Mouse (Mus musculus) neural tube, embryonic 13.5 days (tissue): ENCODE measurements around the gene 3830403N18Rik. TPM values are rescaled to one million over a fixed set of nuclear protein-coding genes. Genes with fewer than 3 reads are reported as not detected.
"Not testable (repeated sequence)": the region's sequence is repeated elsewhere in the genome, so short reads cannot be mapped to it uniquely, and the experiment has no call there.

Experiments
- ATAC-seq: fragments of 200-750 bp; cut with Nextera tagmentation; 2 replicates; pipeline ENCODE4 v1.8.0; 2017; ENCODE audit warnings: low read depth, mild to moderate bottlenecking, moderate TSS enrichment, moderate library complexity
- H3K27ac ChIP-seq: fragments of 300-500 bp; sonication (generic); replicated peaks from 2 replicates; pipeline ENCODE4 v1.5.1; 2015; ENCODE audit warnings: moderate library complexity, mild to moderate bottlenecking, inconsistent platforms
- H3K27me3 ChIP-seq: fragments of 300-500 bp; sonication (generic); 2 replicates; pipeline ENCODE4 v1.6.1; 2015; ENCODE audit warnings: mild to moderate bottlenecking, inconsistent platforms
- H3K36me3 ChIP-seq: fragments of 300-500 bp; sonication (generic); 2 replicates; pipeline ENCODE4 v1.6.1; 2015; ENCODE audit warnings: mild to moderate bottlenecking, inconsistent platforms
- H3K4me1 ChIP-seq: fragments of 300-500 bp; sonication (generic); replicated peaks from 2 replicates; pipeline ENCODE4 v1.6.1; 2015; ENCODE audit warnings: inconsistent platforms
- H3K4me2 ChIP-seq: fragments of 300-500 bp; sonication (generic); 2 replicates; pipeline ENCODE4 v1.6.1; 2015; ENCODE audit warnings: inconsistent platforms, mild to moderate bottlenecking, moderate library complexity
- H3K4me3 ChIP-seq: fragments of 300-500 bp; sonication (generic); 2 replicates; pipeline ENCODE4 v1.5.1; 2015; ENCODE audit warnings: mild to moderate bottlenecking, inconsistent platforms
- H3K9ac ChIP-seq: fragments of 300-500 bp; sonication (generic); 2 replicates; pipeline ENCODE4 v1.6.1; 2015; ENCODE audit warnings: moderate library complexity, mild to moderate bottlenecking, inconsistent platforms
- H3K9me3 ChIP-seq: fragments of 300-500 bp; sonication (generic); 2 replicates; pipeline ENCODE4 v1.6.1; 2016; ENCODE audit warnings: inconsistent platforms
- WGBS: fragments of 180-500 bp; shearing (Covaris S2); methylation state at CpG from one replicate; pipeline ENCODE4 v1.1.7; 2015; 5-methylcytosine and 5-hydroxymethylcytosine counted together
- polyA plus RNA-seq: library from polyadenylated mRNA; unstranded; fragments of >200 nt; fragmentation: Nextera tagmentation; extraction: Ambion mirVana; gene quantifications from 2 replicates; pipeline ENCODE4 v1.2.1, GENCODE M21; 2015

The 3830403N18Rik gene
- 0.69 TPM in 1 of 2 replicates, not detected in the other for polyA plus RNA-seq

- H3K4me1 ChIP-seq, H3K27ac ChIP-seq, H3K4me3 ChIP-seq, H3K9ac ChIP-seq, H3K36me3 ChIP-seq, H3K9me3 ChIP-seq, H3K27me3 ChIP-seq, H3K4me2 ChIP-seq, ATAC-seq: not testable (repeated sequence)
- WGBS: 89% methylated on average over 10 of the region's 15 CpGs
These were observed at the start of gene 3830403N18Rik for GRCm38 (mm10) chrX:56136336-56136909. 3830403N18Rik (plus strand) TSS chrX:56136572.

GRCm38 (mm10) chrX:56151396-56151795 lies 15.0 kb downstream of the 3830403N18Rik start:
- H3K4me2 ChIP-seq: no peak overlapping the region
- H3K27ac ChIP-seq: no peak overlapping the region
- H3K4me3 ChIP-seq: no peak overlapping the region
- ATAC-seq: peak; percentile 56; the same call in 1 of the 2 replicates
- no peaks in the 10 kb centered on the region for H3K4me1 ChIP-seq
- 90% methylated on average over 2 of the region's 2 CpGs for WGBS
- H3K27me3 ChIP-seq: no peaks in the 10 kb centered on the region
- H3K9ac ChIP-seq: no peak overlapping the region
- H3K9me3 ChIP-seq: no peaks in the 10 kb centered on the region
- H3K36me3 ChIP-seq: no peaks in the 10 kb centered on the region

GRCm38 (mm10) chrX:56186449-56186848 lies 50.1 kb downstream of the 3830403N18Rik start:
- no CpG with 5 or more reads among the region's 1 CpGs for WGBS
- not testable (repeated sequence) for H3K36me3 ChIP-seq, ATAC-seq, H3K4me3 ChIP-seq, H3K27me3 ChIP-seq, H3K4me1 ChIP-seq, H3K27ac ChIP-seq, H3K9ac ChIP-seq, H3K4me2 ChIP-seq, H3K9me3 ChIP-seq

Other genes with a start within 250 kb of the 3830403N18Rik start
- gene Gm773, start 76.3 kb downstream of the 3830403N18Rik start, polyA plus RNA-seq: not detected in 2 replicates
- 4.7 and 6.8 TPM in 2 replicates for gene Zfp449, start 209.8 kb downstream of the 3830403N18Rik start, polyA plus RNA-seq
- gene Smim10l2a, start 238.0 kb downstream of the 3830403N18Rik start, polyA plus RNA-seq: 19.2 and 20.1 TPM in 2 replicates